Mouse (Mus musculus) adrenal gland, postnatal 25 days (tissue): ENCODE measurements around the gene Nfs1. TPM values are rescaled to one million over a fixed set of nuclear protein-coding genes. Genes with fewer than 3 reads are reported as not detected.
A peak's percentile ranks its signal among the peaks of the same experiment; 100 is the strongest.

Source experiments
- DNase-seq: peaks from one replicate; pipeline ENCODE4 v3.0.0; 2021; ENCODE audit warnings: mixed read lengths
- long read RNA-seq: library from polyadenylated mRNA; stranded (forward); transcript quantifications from one replicate; pipeline ENCODE4 v2.0.0, GENCODE M21; 2021
- total RNA-seq: library from RNA; stranded (reverse); gene quantifications from 2 replicates; pipeline ENCODE4 v1.2.3, GENCODE M21; 2021

Gene Nfs1
- total RNA-seq, result 93.5 and 99.3 TPM in 2 replicates
- long read RNA-seq, transcript Nfs1-201 (13 exons, 2,051 nt), result major isoform, 197 of 225 reads
- long read RNA-seq, partial matches to known transcripts, result 16 of 225 reads
- long read RNA-seq, other reads (novel, unspliced or antisense), result 12 of 225 reads

GRCm38 (mm10) chr2:156143953-156144724 is at the start of gene Nfs1, which contains the start of gene Romo1:
TSS of gene Nfs1 (minus strand) at chr2:156144186.
TSS of gene Romo1 (plus strand) at chr2:156144039.
- peak; percentile 91 for DNase-seq

GRCm38 (mm10) chr2:156193066-156193862 is 49.3 kb upstream of the Nfs1 start:
- DNase-seq, result no peak

GRCm38 (mm10) chr2:156192068-156192467 is 48.1 kb upstream of the Nfs1 start:
- DNase-seq, result no peak

- DNase-seq, result no peak
Observed at GRCm38 (mm10) chr2:156191540-156191939, 47.6 kb upstream of the Nfs1 start.

GRCm38 (mm10) chr2:156190004-156190896 is 46.3 kb upstream of the Nfs1 start:
- no peak for DNase-seq

DNA sequence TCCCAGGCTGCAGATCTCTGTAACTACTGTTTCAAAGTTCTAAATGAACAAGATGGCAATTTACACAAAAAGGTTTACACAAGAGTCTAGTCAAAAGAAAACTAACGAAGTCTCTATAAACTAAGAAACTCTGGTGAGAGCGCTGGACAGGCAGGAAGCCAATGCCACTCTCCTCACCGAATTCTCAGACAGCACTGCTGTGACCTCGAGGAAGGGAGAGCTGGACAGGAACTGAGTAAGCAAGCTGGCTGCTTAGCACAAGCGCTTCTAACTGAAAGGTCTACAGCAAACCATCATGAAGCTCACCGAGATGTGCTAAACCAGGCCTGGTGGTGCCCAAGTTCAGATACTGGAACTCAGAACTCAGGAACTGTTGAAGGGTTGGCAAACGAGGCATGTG is 45.3 kb upstream of the Nfs1 start:
- peak; percentile 50 for DNase-seq

DNA sequence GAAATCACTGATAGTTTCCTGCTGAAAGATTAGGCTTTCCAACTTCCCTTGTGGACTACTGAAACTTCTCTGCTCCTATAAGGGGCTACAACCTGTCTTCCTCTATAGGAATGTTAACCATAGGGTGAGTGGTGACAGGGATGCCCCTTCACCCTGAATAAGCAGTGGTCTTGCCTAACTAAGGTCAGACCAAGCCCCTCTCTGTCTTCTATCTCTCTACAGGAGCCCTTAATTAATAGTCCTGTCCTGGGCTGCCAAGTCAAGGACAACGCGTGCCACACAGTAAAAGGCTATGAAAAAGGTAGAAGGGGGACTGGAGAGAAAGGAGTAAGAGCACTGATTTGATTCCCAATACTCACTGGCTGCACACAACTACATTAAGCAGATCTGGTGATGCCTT is 37.6 kb upstream of the Nfs1 start:
- DNase-seq, result no peak

DNA sequence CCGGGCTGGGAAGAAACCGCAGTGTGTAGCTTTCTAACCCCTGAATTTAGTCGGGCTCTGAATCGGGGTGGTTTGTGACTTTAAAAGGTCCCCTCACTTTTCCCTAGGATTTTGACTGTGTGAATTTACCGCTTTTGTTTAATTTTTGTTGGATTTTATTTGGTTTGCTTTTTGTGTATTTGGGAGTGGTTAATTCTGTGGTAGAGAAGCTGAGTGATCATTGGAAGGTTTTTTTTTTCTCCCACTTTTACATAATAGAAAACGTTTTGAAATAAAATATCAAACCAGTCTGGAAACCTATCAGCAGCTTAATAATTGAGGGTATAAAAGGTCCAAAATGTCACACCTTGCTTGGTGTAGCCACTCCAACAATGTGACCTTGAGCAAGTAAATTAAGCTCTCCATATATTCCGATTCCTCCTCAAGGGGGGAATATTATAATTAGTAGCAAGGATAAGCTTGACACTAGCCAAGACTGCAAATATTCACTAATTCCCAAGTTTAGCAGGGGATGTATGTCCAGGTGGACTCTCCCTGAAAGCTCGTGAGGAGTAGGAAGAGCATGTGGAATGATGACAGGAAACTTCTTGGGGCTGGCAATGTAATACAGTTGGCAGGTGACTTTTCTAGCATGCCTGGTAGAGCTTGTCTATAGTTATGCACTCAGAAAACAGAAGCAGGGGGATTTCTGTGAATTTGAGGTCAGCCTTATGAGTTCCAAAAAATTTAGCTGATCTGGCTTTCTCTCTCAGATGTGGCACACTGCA is 37.0 kb upstream of the Nfs1 start:
- DNase-seq, result no peak

DNA sequence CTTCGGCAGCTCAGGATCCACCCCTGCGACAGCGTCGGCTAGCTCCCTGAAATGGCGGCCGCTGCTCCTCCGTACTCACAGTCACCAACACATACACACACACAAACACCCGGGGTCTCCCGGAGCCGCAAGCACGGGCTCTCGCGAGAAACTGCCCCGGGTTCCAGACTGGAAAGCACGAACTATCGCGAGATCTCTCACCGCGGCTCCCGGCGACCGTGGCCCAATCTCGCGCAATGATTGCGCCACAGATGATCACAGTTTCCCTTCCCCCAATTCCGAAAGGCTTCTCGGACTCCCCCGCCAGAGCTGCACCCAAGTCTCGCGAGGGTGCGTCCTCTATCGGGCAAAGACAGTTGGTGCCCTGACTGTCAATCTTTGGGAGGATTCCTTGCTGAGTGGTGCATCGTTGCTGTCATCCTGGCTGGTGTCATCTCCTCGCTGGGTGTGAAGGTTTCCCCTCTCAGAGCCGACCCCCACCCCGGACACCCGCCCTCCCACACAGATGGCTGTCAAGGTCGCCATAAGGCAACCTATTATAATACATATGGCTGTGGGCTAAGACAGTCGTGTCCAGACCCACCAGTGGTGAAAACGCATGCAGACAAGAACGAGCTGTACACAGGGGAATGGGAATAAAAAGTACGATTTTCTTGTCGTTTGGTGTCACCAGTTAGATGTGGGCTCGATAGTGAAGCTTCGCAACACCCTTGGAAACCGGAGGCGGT is 36.3 kb upstream of the Nfs1 start, which contains the start of gene Rbm39:
Rbm39 (minus strand) TSS at position 145 of the 728 bp plus-strand sequence.
- DNase-seq, result peak; percentile 99

- DNase-seq, result no peak
Observed at GRCm38 (mm10) chr2:156179796-156180093, 35.8 kb upstream of the Nfs1 start.

- DNase-seq, result peak; percentile 79
Observed at GRCm38 (mm10) chr2:156179046-156179795, 35.2 kb upstream of the Nfs1 start.

DNA sequence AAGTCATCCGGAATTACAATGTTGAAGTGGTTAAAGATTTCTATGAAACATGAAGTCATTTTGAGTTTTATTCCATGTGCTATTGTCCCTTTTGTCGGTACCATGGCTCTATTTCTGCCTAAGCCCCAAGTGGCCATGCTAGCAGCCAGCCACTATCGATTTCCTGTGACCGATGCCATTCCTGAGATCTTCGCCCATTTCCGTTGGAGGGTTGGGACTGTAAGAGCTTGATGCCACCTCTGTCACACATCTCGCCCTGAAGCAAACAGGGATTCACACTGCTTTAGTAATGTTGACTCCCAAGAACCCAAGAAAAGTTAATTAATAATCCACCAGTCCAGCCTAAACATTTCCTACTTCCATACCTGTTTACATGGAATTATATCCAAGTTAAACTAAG is 33.7 kb upstream of the Nfs1 start:
- DNase-seq, result no peak

DNA sequence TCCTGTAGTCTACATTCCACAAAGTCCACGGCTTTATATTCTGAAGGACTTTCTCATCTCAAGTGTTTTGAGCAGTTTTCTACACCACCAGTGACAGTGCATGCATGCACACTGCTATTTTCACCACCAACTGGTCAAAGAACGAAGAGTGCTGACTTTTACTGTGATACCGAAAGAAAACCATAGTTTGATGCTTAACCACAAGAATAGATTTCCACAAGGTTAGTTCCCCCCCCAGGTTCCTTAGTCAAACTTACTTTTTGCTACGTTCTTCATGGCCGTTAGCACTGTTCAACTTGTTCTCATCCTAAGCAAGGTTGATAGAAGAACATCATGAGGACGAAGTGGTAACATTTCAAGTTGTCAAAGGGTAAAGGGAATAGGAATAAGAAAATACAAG is 33.1 kb upstream of the Nfs1 start:
- no peak for DNase-seq

- DNase-seq, result no peak
Observed at GRCm38 (mm10) chr2:156166557-156166956, 22.6 kb upstream of the Nfs1 start.

- DNase-seq, result no peak
Observed at GRCm38 (mm10) chr2:156165478-156165877, 21.5 kb upstream of the Nfs1 start.

DNA sequence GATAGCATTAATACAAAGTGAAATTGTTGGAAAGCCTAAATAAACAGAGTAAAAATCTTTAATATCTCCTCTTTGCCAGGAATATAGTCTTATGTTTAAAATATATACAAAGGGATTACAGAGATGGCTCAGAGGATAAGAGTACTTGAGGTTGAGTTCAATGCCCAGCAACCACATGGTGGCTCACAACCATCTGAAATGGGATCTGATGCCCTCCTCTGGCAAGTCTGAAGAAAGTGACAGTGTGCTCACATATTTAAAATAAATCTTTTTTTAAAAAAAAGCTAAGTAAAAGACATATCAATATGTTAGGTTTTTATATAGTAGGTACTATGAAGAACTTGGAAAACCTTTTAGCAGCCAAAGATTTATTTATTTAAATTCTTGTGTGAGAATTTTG is 7.6 kb upstream of the Nfs1 start:
- DNase-seq, result no peak

- no peak for DNase-seq
Observed at GRCm38 (mm10) chr2:156147316-156147915, 3.4 kb upstream of the Nfs1 start.

- DNase-seq, result no peak
Observed at GRCm38 (mm10) chr2:156146272-156146989, 2.4 kb upstream of the Nfs1 start.
